Mouse (Mus musculus) hindbrain, embryonic 13.5 days (tissue): Measurements from ENCODE around the gene Mta1. TPM values are rescaled to one million over a fixed set of nuclear protein-coding genes. Genes with fewer than 3 reads are reported as not detected.

Source experiments
- ATAC-seq: fragments of 200-750 bp; cut with Nextera tagmentation; 2 replicates; pipeline ENCODE4 v1.8.0; 2017; ENCODE audit warnings: moderate TSS enrichment; ENCODE audit not compliant: low FRiP score
- H3K27ac ChIP-seq: fragments of 300-500 bp; sonication (generic); 2 replicates; pipeline ENCODE4 v1.5.1; 2015; ENCODE audit warnings: inconsistent platforms, mild to moderate bottlenecking, moderate library complexity
- H3K27me3 ChIP-seq: fragments of 300-500 bp; sonication (generic); 2 replicates; pipeline ENCODE4 v1.6.1; 2015; ENCODE audit warnings: mild to moderate bottlenecking, inconsistent platforms
- H3K36me3 ChIP-seq: fragments of 300-500 bp; sonication (generic); 2 replicates; pipeline ENCODE4 v1.6.1; 2015; ENCODE audit warnings: mild to moderate bottlenecking, inconsistent platforms
- H3K4me1 ChIP-seq: fragments of 300-500 bp; sonication (generic); replicated peaks from 2 replicates; pipeline ENCODE4 v1.6.1; 2015; ENCODE audit warnings: inconsistent platforms
- H3K4me2 ChIP-seq: fragments of 300-500 bp; sonication (generic); 2 replicates; pipeline ENCODE4 v1.6.1; 2015; ENCODE audit warnings: inconsistent platforms, mild to moderate bottlenecking, moderate library complexity
- H3K4me3 ChIP-seq: fragments of 300-500 bp; sonication (generic); 2 replicates; pipeline ENCODE4 v1.5.1; 2015; ENCODE audit warnings: mild to moderate bottlenecking, inconsistent platforms
- H3K9ac ChIP-seq: fragments of 300-500 bp; sonication (generic); 2 replicates; pipeline ENCODE4 v1.6.1; 2015; ENCODE audit warnings: mild to moderate bottlenecking, inconsistent platforms
- H3K9me3 ChIP-seq: fragments of 300-500 bp; sonication (generic); 2 replicates; pipeline ENCODE4 v1.6.1; 2016; ENCODE audit warnings: inconsistent platforms
- WGBS: fragments of 180-500 bp; shearing (Covaris S2); methylation state at CpG from one replicate; pipeline ENCODE4 v1.1.7; 2015; 5-methylcytosine and 5-hydroxymethylcytosine counted together
- polyA plus RNA-seq: library from polyadenylated mRNA; unstranded; fragments of >200 nt; fragmentation: Nextera tagmentation; extraction: Ambion mirVana; gene quantifications from 2 replicates; pipeline ENCODE4 v1.2.1, GENCODE M21; 2015

Gene Mta1
- polyA plus RNA-seq, 1 experiment from 2014 or later: 13.7 TPM

GRCm38 (mm10) chr12:113073420-113074328 is 24.4 kb upstream of the Mta1 start:
- WGBS: 12% methylated on average over 15 of the region's 15 CpGs
- Histone ChIP-seq H3K27ac (peak overlapping the region; percentile 96), H3K4me3 (peak overlapping the region; percentile 47), H3K9ac (peak overlapping the region; percentile 76), H3K27me3 (no peaks in the 10 kb centered on the region), H3K9me3 (no peaks in the 10 kb centered on the region), H3K36me3 (peaks cover 37% of the 10 kb centered on the region), H3K4me2 (peak overlapping the region; percentile 88), H3K4me1 (peaks cover 26% of the 10 kb centered on the region)
- ATAC-seq: peak; percentile 55

GRCm38 (mm10) chr12:113074329-113075062 is 23.6 kb upstream of the Mta1 start, which contains the start of gene Tex22:
TSS of gene Tex22 (plus strand) at chr12:113074502.
- Histone ChIP-seq H3K4me2 (peak within 1 kb of the TSS; percentile 88), H3K9ac (peak within 1 kb of the TSS; percentile 76), H3K4me3 (peak within 1 kb of the TSS; percentile 47), H3K27me3 (no peaks in the 10 kb centered on the region), H3K9me3 (no peaks in the 10 kb centered on the region), H3K36me3 (peaks cover 29% of the 10 kb centered on the region), H3K4me1 (peaks cover 26% of the 10 kb centered on the region), H3K27ac (peak within 1 kb of the TSS; percentile 96)
- peak; percentile 93 for ATAC-seq
- 2% methylated on average over 32 of the region's 32 CpGs for WGBS

GRCm38 (mm10) chr12:113075063-113075454 is 23.0 kb upstream of the Mta1 start:
- 2% methylated on average over 10 of the region's 10 CpGs for WGBS
- H3K36me3 ChIP-seq: peaks cover 24% of the 10 kb centered on the region
- H3K27me3 ChIP-seq: no peaks in the 10 kb centered on the region
- peaks cover 26% of the 10 kb centered on the region for H3K4me1 ChIP-seq
- H3K4me2 ChIP-seq: peak overlapping the region; percentile 88
- ATAC-seq: peak; percentile 75
- peak overlapping the region; percentile 47 for H3K4me3 ChIP-seq
- peak overlapping the region; percentile 96 for H3K27ac ChIP-seq
- H3K9me3 ChIP-seq: no peaks in the 10 kb centered on the region
- H3K9ac ChIP-seq: peak overlapping the region; percentile 76

- peaks cover 19% of the 10 kb centered on the region for H3K36me3 ChIP-seq
- peak; percentile 6; the same call in 1 of the 2 replicates for ATAC-seq
- H3K9me3 ChIP-seq: no peaks in the 10 kb centered on the region
- H3K27ac ChIP-seq: peak overlapping the region; percentile 96
- H3K27me3 ChIP-seq: no peaks in the 10 kb centered on the region
- 53% methylated on average over 6 of the region's 6 CpGs for WGBS
- peak overlapping the region; percentile 47; the same call in 1 of the 2 replicates for H3K4me3 ChIP-seq
- H3K9ac ChIP-seq: peak overlapping the region; percentile 76
- peak overlapping the region; percentile 88 for H3K4me2 ChIP-seq
- peaks cover 26% of the 10 kb centered on the region for H3K4me1 ChIP-seq
Observed at GRCm38 (mm10) chr12:113075486-113075885, 22.6 kb upstream of the Mta1 start.

- no peak for ATAC-seq
- 0 out of 2 replicates have a peak, but pooled peaks cover 3% of the 10 kb centered on the region for H3K27me3 ChIP-seq
- 77% methylated on average over 3 of the region's 3 CpGs for WGBS
Observed at GRCm38 (mm10) chr12:113087276-113087675, 10.8 kb upstream of the Mta1 start.

GRCm38 (mm10) chr12:113088026-113088425 is 10.1 kb upstream of the Mta1 start:
- ATAC-seq: no peak
- Histone ChIP-seq H3K36me3 (no peaks in the 10 kb centered on the region), H3K27me3 (0 out of 2 replicates have a peak, but pooled peaks cover 3% of the 10 kb centered on the region), H3K4me2 (no peak overlapping the region), H3K27ac (no peak overlapping the region), H3K9me3 (no peaks in the 10 kb centered on the region), H3K4me1 (no peaks in the 10 kb centered on the region), H3K9ac (no peak overlapping the region), H3K4me3 (no peak overlapping the region)
- 38% methylated on average over 4 of the region's 4 CpGs for whole genome bisulfite sequencing

More at GRCm38 (mm10) chr12:113087276-113087675, 10.8 kb upstream of the Mta1 start:
- Histone ChIP-seq H3K9ac (no peak overlapping the region), H3K9me3 (no peaks in the 10 kb centered on the region), H3K4me3 (no peak overlapping the region), H3K36me3 (no peaks in the 10 kb centered on the region), H3K4me2 (no peak overlapping the region), H3K4me1 (no peaks in the 10 kb centered on the region), H3K27ac (no peak overlapping the region)

GRCm38 (mm10) chr12:113089107-113089506 is 9.0 kb upstream of the Mta1 start:
- no peaks in the 10 kb centered on the region for H3K4me1 ChIP-seq
- no peak overlapping the region for H3K4me3 ChIP-seq
- no peaks in the 10 kb centered on the region for H3K36me3 ChIP-seq
- H3K9me3 ChIP-seq: no peaks in the 10 kb centered on the region
- 93% methylated on average over 6 of the region's 6 CpGs for WGBS
- H3K9ac ChIP-seq: no peak overlapping the region
- ATAC-seq: no peak
- H3K27me3 ChIP-seq: 0 out of 2 replicates have a peak, but pooled peaks cover 3% of the 10 kb centered on the region
- H3K4me2 ChIP-seq: no peak overlapping the region
- H3K27ac ChIP-seq: no peak overlapping the region

GRCm38 (mm10) chr12:113090053-113090452 is 8.0 kb upstream of the Mta1 start:
- Histone ChIP-seq H3K9me3 (no peaks in the 10 kb centered on the region), H3K27me3 (0 out of 2 replicates have a peak, but pooled peaks cover 3% of the 10 kb centered on the region), H3K9ac (no peak overlapping the region), H3K4me1 (no peaks in the 10 kb centered on the region), H3K36me3 (no peaks in the 10 kb centered on the region), H3K4me2 (no peak overlapping the region), H3K4me3 (no peak overlapping the region), H3K27ac (no peak overlapping the region)
- 0 out of 2 replicates have a peak, but pooled peaks have one; percentile 24 for ATAC-seq
- WGBS: 83% methylated on average over 17 of the region's 17 CpGs

- H3K27me3 ChIP-seq: no peaks in the 10 kb centered on the region
- no peaks in the 10 kb centered on the region for H3K9me3 ChIP-seq
- no peaks in the 10 kb centered on the region for H3K36me3 ChIP-seq
- ATAC-seq: peak; percentile 8; the same call in 1 of the 2 replicates
- H3K27ac ChIP-seq: no peak overlapping the region
- peak overlapping the region; percentile 92 for H3K4me3 ChIP-seq
- H3K4me1 ChIP-seq: peaks cover 40% of the 10 kb centered on the region
- WGBS: 86% methylated on average over 5 of the region's 5 CpGs
- peak overlapping the region; percentile 97 for H3K9ac ChIP-seq
- peak overlapping the region; percentile 94 for H3K4me2 ChIP-seq
Observed at GRCm38 (mm10) chr12:113097040-113097439, 1.0 kb upstream of the Mta1 start.

GRCm38 (mm10) chr12:113098530-113099151 is 563 bp downstream of the Mta1 start:
- Histone ChIP-seq H3K4me2 (peak overlapping the region; percentile 95), H3K27ac (peak overlapping the region; percentile 86), H3K9ac (peak overlapping the region; percentile 97), H3K4me3 (peak overlapping the region; percentile 92), H3K36me3 (no peaks in the 10 kb centered on the region), H3K4me1 (peaks cover 55% of the 10 kb centered on the region), H3K27me3 (no peaks in the 10 kb centered on the region), H3K9me3 (no peaks in the 10 kb centered on the region)
- peak; percentile 11; the same call in 1 of the 2 replicates for ATAC-seq
- WGBS: under 1% methylated on average over 47 of the region's 60 CpGs

GRCm38 (mm10) chr12:113099470-113100237 is 1.6 kb downstream of the Mta1 start:
- Histone ChIP-seq H3K4me1 (peaks cover 65% of the 10 kb centered on the region), H3K9ac (peak overlapping the region; percentile 97), H3K4me2 (peak overlapping the region; percentile 95), H3K27me3 (no peaks in the 10 kb centered on the region), H3K27ac (peak overlapping the region; percentile 35; the same call in 1 of the 2 replicates), H3K4me3 (peak overlapping the region; percentile 92), H3K36me3 (no peaks in the 10 kb centered on the region), H3K9me3 (no peaks in the 10 kb centered on the region)
- 35% methylated on average over 6 of the region's 6 CpGs for WGBS
- ATAC-seq: no peak
